Mouse (Mus musculus) 3134 (cell line): ENCODE data around the gene Adgrg1.
"Not testable (repeated sequence)": the region's sequence is repeated elsewhere in the genome, so short reads cannot be mapped to it uniquely, and the experiment has no call there.

Experiments used
- DNase-seq: peaks from one replicate; pipeline ENCODE4 v3.0.0-alpha.2; 2011; ENCODE audit warnings: low spot score; ENCODE audit not compliant: insufficient read length; ENCODE audit errors: extremely low read depth

Adgrg1 gene

GRCm38 (mm10) chr8:95025421-95025820, 50.9 kb downstream of the Adgrg1 start:
- no peak for DNase-seq

GRCm38 (mm10) chr8:95028391-95028790, 53.8 kb downstream of the Adgrg1 start:
- not testable (repeated sequence) for DNase-seq

- DNase-seq = no peak
These were observed 62.8 kb downstream of the Adgrg1 start for GRCm38 (mm10) chr8:95037106-95037925.

- no peak for DNase-seq
These were observed 67.6 kb downstream of the Adgrg1 start for GRCm38 (mm10) chr8:95041883-95042784.

- no peak for DNase-seq
These were observed 70.3 kb downstream of the Adgrg1 start for GRCm38 (mm10) chr8:95044811-95045210.

GRCm38 (mm10) chr8:95046982-95047381, 72.4 kb downstream of the Adgrg1 start:
- DNase-seq = no peak

- no peak for DNase-seq
These were observed 73.5 kb downstream of the Adgrg1 start for GRCm38 (mm10) chr8:95047884-95048680.

GRCm38 (mm10) chr8:95049636-95050035, 75.1 kb downstream of the Adgrg1 start:
- DNase-seq = no peak

GRCm38 (mm10) chr8:95054438-95054837, 79.9 kb downstream of the Adgrg1 start:
- DNase-seq = no peak

- no peak for DNase-seq
These were observed 80.5 kb downstream of the Adgrg1 start, which contains the start of gene Drc7 for GRCm38 (mm10) chr8:95054927-95055510. Gene Drc7 (plus strand): TSS chr8:95055103.

- DNase-seq = no peak
These were observed 81.9 kb downstream of the Adgrg1 start for GRCm38 (mm10) chr8:95056414-95056813.

- DNase-seq = no peak
These were observed 84.1 kb downstream of the Adgrg1 start for GRCm38 (mm10) chr8:95058661-95059060.

GRCm38 (mm10) chr8:95059812-95060533, 85.4 kb downstream of the Adgrg1 start:
- no peak for DNase-seq
